Mouse (Mus musculus) neural tube, embryonic 11.5 days (tissue): Measurements from ENCODE around the gene Six1. TPM values are rescaled to one million over a fixed set of nuclear protein-coding genes. Genes with fewer than 3 reads are reported as not detected.
"Not testable (repeated sequence)": the region's sequence is repeated elsewhere in the genome, so short reads cannot be mapped to it uniquely, and the experiment has no call there.

Experiments
- ATAC-seq: fragments of 200-750 bp; cut with Nextera tagmentation; 2 replicates; pipeline ENCODE4 v1.8.0; 2017; ENCODE audit warnings: moderate number of reproducible peaks, mild to moderate bottlenecking, moderate TSS enrichment, moderate library complexity; ENCODE audit not compliant: insufficient read depth, low FRiP score, low TSS enrichment
- DNase-seq: peaks from one replicate; pipeline ENCODE4 v3.0.0-alpha.2; 2015; ENCODE audit warnings: low spot score
- H3K27ac ChIP-seq: fragments of 300-500 bp; sonication (generic); 2 replicates; pipeline ENCODE4 v1.5.1; 2014; ENCODE audit warnings: low read depth, mild to moderate bottlenecking, low read length
- H3K27me3 ChIP-seq: fragments of 300-500 bp; sonication (generic); 2 replicates; pipeline ENCODE4 v1.6.1; 2014; ENCODE audit warnings: mild to moderate bottlenecking, low read length, mixed read lengths; ENCODE audit not compliant: control insufficient read depth, insufficient read depth
- H3K36me3 ChIP-seq: fragments of 300-500 bp; sonication (generic); 2 replicates; pipeline ENCODE4 v1.6.1; 2014; ENCODE audit warnings: mild to moderate bottlenecking, low read length, moderate library complexity, mixed read lengths; ENCODE audit not compliant: control insufficient read depth, insufficient read depth
- H3K4me1 ChIP-seq: fragments of 300-500 bp; sonication (generic); 2 replicates; pipeline ENCODE4 v1.6.1; 2014; ENCODE audit warnings: low read length, mixed read lengths; ENCODE audit not compliant: control insufficient read depth, insufficient read depth
- H3K4me2 ChIP-seq: fragments of 300-500 bp; sonication (generic); 2 replicates; pipeline ENCODE4 v1.6.1; 2014; ENCODE audit warnings: low read depth, mild to moderate bottlenecking, moderate library complexity
- H3K4me3 ChIP-seq: fragments of 300-500 bp; sonication (generic); 2 replicates; pipeline ENCODE4 v1.5.1; 2014; ENCODE audit warnings: low read depth, low read length
- H3K9ac ChIP-seq: fragments of 300-500 bp; sonication (generic); 2 replicates; pipeline ENCODE4 v1.6.1; 2014; ENCODE audit warnings: mild to moderate bottlenecking, low read length
- H3K9me3 ChIP-seq: fragments of 300-500 bp; sonication (generic); 2 replicates; pipeline ENCODE4 v1.6.1; 2016; ENCODE audit warnings: low read length; ENCODE audit not compliant: control insufficient read depth
- WGBS: fragments of 180-500 bp; shearing (Covaris S2); extraction: QIAGEN DNeasy Blood & Tissue Kit; methylation state at CpG from one replicate; pipeline ENCODE4 v1.1.7; 2014; 5-methylcytosine and 5-hydroxymethylcytosine counted together
- polyA plus RNA-seq: library from polyadenylated mRNA; unstranded; fragments of >200 nt; fragmentation: Nextera tagmentation; extraction: Ambion mirVana; gene quantifications from 2 replicates; pipeline ENCODE4 v1.2.1, GENCODE M21; 2014

Gene Six1
- polyA plus RNA-seq, 1 experiment from 2014 or later: 34.9 TPM

- DNase-seq (peak; percentile 68), ATAC-seq (no peak)
- no peaks in the 10 kb centered on the region for H3K9me3 ChIP-seq
- H3K4me2 ChIP-seq: no peak overlapping the region
- H3K36me3 ChIP-seq: no peaks in the 10 kb centered on the region
- no peak overlapping the region for H3K4me3 ChIP-seq
- no peak overlapping the region for H3K9ac ChIP-seq
- no peaks in the 10 kb centered on the region for H3K4me1 ChIP-seq
- H3K27ac ChIP-seq: no peak overlapping the region
- WGBS: 9% methylated on average over 4 of the region's 4 CpGs
- no peaks in the 10 kb centered on the region for H3K27me3 ChIP-seq
These were observed 32.7 kb downstream of the Six1 start for GRCm38 (mm10) chr12:73020941-73021340.

- H3K4me1 ChIP-seq: no peaks in the 10 kb centered on the region
- H3K27me3 ChIP-seq: no peaks in the 10 kb centered on the region
- no peak overlapping the region for H3K9ac ChIP-seq
- no peak overlapping the region for H3K4me3 ChIP-seq
- no peaks in the 10 kb centered on the region for H3K36me3 ChIP-seq
- no peak overlapping the region for H3K4me2 ChIP-seq
- DNase-seq: no peak
- ATAC-seq: no peak
- no peak overlapping the region for H3K27ac ChIP-seq
- WGBS: 62% methylated on average over 3 of the region's 3 CpGs
- H3K9me3 ChIP-seq: no peaks in the 10 kb centered on the region
These were observed 33.3 kb downstream of the Six1 start for GRCm38 (mm10) chr12:73020422-73020821.

DNA sequence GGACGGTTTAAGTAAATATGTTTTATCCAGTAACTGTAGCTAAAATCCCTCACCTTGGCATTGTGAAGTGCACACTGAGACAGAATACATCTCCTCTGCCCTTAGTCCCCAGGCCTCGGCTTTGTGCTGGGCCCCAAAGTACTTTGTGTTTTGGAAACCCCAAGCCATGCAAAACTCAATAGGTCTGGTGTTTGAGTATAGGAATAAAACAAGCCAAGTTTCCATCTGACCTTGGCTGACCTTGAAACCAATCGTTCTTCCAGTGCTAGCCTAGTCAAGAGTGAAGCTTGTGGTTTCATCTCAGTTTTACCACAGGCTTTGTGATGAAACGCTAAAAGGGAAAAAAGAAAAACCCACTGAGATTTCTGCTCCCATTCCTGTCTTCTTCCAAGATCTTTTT is 34.8 kb downstream of the Six1 start:
- H3K27me3 ChIP-seq: no peaks in the 10 kb centered on the region
- H3K4me1 ChIP-seq: no peaks in the 10 kb centered on the region
- ATAC-seq (no peak), DNase-seq (no peak)
- WGBS: 85% methylated on average over 4 of the region's 4 CpGs
- no peak overlapping the region for H3K4me2 ChIP-seq
- H3K36me3 ChIP-seq: no peaks in the 10 kb centered on the region
- no peak overlapping the region for H3K27ac ChIP-seq
- no peaks in the 10 kb centered on the region for H3K9me3 ChIP-seq
- H3K9ac ChIP-seq: no peak overlapping the region
- H3K4me3 ChIP-seq: no peak overlapping the region

DNA sequence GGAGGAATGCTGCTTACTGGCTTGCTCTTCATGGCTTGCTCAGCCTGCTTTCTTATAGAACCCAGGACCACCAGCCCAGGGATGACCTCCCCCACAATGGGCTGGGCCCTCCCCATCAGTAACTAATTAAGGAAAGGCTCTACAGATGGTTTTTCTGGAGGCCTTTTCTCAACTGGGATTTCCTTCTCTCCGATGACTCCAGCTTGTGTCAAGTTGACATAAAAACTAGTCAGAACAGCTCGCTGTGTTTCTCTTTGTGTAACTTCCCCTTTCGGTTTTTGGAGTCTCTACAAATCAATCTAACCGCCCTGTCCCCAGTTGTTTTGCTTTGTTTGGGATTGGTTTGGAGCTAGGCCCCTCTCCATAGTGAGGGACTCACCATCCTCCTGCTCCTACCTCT is 37.5 kb downstream of the Six1 start:
- 90% methylated on average over 4 of the region's 4 CpGs for WGBS
- no peaks in the 10 kb centered on the region for H3K27me3 ChIP-seq
- no peak overlapping the region for H3K4me3 ChIP-seq
- no peak overlapping the region for H3K27ac ChIP-seq
- H3K9me3 ChIP-seq: no peaks in the 10 kb centered on the region
- H3K9ac ChIP-seq: no peak overlapping the region
- no peak overlapping the region for H3K4me2 ChIP-seq
- H3K4me1 ChIP-seq: no peaks in the 10 kb centered on the region
- DNase-seq (no peak), ATAC-seq (no peak)
- no peaks in the 10 kb centered on the region for H3K36me3 ChIP-seq

DNA sequence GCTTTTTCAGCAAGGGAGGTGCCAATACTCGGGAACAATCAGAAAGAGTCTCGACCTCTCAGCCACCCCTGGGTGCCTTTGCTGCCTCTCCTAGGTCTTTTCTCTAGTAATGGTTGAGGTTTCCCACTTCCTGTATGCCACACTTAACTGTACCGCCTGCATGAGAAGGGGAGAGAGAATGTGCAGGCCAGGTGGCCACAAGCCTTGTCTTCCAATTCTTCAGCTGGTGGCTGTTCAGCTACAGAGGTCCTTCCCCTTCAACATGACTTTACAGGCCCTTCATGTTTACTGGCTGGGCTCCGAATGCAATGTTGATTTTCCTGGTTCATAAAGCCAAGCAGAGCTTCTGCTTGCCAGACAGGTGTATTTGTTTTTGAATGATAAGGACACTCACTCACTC is 39.4 kb downstream of the Six1 start:
- H3K9ac ChIP-seq: no peak overlapping the region
- 79% methylated on average over 4 of the region's 4 CpGs for whole genome bisulfite sequencing
- no peaks in the 10 kb centered on the region for H3K9me3 ChIP-seq
- H3K4me2 ChIP-seq: no peak overlapping the region
- H3K4me1 ChIP-seq: no peaks in the 10 kb centered on the region
- H3K27ac ChIP-seq: no peak overlapping the region
- H3K27me3 ChIP-seq: no peaks in the 10 kb centered on the region
- DNase-seq: no peak
- no peak overlapping the region for H3K4me3 ChIP-seq
- no peak for ATAC-seq
- no peaks in the 10 kb centered on the region for H3K36me3 ChIP-seq

DNA sequence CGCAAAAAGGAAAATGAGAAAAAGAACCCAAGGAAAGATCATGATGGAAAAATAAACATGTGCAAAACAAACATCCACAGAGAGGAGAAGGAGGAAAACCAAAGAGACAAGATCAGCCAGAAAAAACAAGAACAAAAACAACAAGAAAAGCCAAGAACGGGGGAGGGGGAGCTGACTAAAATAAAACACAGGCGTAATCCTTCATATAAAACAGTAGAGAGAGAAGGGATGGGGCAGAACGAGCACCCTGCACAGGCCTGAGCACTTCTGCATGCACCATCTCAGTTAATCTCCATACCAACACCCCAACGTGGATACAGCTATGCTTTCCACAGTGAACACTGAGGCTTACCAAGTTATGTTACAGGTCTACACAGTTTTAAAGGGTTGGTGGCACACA is 40.9 kb downstream of the Six1 start:
- WGBS: 72% methylated on average over 5 of the region's 5 CpGs
- H3K9me3 ChIP-seq: no peaks in the 10 kb centered on the region
- no peak overlapping the region for H3K4me3 ChIP-seq
- no peaks in the 10 kb centered on the region for H3K36me3 ChIP-seq
- ATAC-seq: no peak
- H3K27me3 ChIP-seq: no peaks in the 10 kb centered on the region
- no peaks in the 10 kb centered on the region for H3K4me1 ChIP-seq
- H3K27ac ChIP-seq: no peak overlapping the region
- no peak overlapping the region for H3K4me2 ChIP-seq
- DNase-seq: no peak
- no peak overlapping the region for H3K9ac ChIP-seq

DNA sequence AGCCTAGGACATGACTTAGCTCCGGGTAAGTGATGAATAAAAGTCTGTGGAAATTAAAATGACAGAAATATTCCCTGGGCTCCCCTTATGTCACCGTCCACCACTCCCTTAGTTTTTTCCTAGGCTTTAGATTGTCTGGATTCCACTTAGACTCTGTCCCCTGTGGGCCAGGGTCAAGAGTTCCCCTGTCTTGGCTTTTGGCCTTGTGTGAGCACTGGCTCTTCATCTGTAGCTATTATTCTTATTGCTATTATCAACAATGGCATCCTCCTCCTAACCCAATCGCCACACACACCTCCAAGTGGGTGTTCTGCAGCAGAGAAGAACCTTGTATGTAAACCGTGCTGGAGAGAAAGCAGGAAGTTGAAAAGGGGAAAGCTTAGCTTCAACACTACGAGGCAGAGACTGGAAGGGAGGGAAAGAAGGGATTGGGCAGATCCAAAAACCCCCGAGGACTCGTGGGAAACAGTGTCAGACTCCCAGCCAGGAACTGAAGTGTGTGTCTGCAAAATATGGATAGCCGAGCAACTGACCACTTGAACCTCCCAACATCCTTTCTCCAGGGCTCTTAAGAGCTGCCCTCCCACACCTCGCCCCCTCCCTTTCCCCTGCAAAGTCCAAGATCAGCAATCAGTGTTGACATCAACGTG is 41.4 kb downstream of the Six1 start:
- WGBS: 51% methylated on average over 10 of the region's 10 CpGs
- no peaks in the 10 kb centered on the region for H3K4me1 ChIP-seq
- no peaks in the 10 kb centered on the region for H3K27me3 ChIP-seq

GRCm38 (mm10) chr12:73002903-73003302 is 50.8 kb downstream of the Six1 start:
- H3K27me3 ChIP-seq, H3K9ac ChIP-seq, H3K36me3 ChIP-seq, DNase-seq, ATAC-seq, H3K9me3 ChIP-seq, H3K4me1 ChIP-seq, H3K4me2 ChIP-seq, H3K4me3 ChIP-seq, H3K27ac ChIP-seq: not testable (repeated sequence)
- 48% methylated on average over 9 of the region's 9 CpGs for WGBS

More for the DNA sequence above, 41.4 kb downstream of the Six1 start:
- H3K9ac ChIP-seq: no peak overlapping the region
- no peak overlapping the region for H3K4me3 ChIP-seq
- no peak for DNase-seq
- H3K4me2 ChIP-seq: no peak overlapping the region
- no peaks in the 10 kb centered on the region for H3K36me3 ChIP-seq
- no peak for ATAC-seq
- H3K27ac ChIP-seq: no peak overlapping the region
- H3K9me3 ChIP-seq: no peaks in the 10 kb centered on the region

- 51% methylated on average over 13 of the region's 17 CpGs for whole genome bisulfite sequencing
These were observed 51.4 kb downstream of the Six1 start for GRCm38 (mm10) chr12:73002281-73002680.

More at GRCm38 (mm10) chr12:73002281-73002680, 51.4 kb downstream of the Six1 start:
- not testable (repeated sequence) for H3K9me3 ChIP-seq, H3K4me1 ChIP-seq, DNase-seq, H3K27ac ChIP-seq, H3K9ac ChIP-seq, H3K27me3 ChIP-seq, H3K36me3 ChIP-seq, ATAC-seq, H3K4me3 ChIP-seq, H3K4me2 ChIP-seq
